Mouse (Mus musculus) bone marrow macrophage, adult 2 months (primary cell): Measurements from ENCODE around the gene Fgfr2. TPM values are rescaled to one million over a fixed set of nuclear protein-coding genes. Genes with fewer than 3 reads are reported as not detected.

ENCODE experiments used
- H3K27ac ChIP-seq: 2 replicates; pipeline ENCODE4 v1.5.1; 2012; ENCODE audit warnings: low read depth, low read length; ENCODE audit not compliant: insufficient read depth
- H3K4me1 ChIP-seq: 2 replicates; pipeline ENCODE4 v1.6.1; 2012; ENCODE audit warnings: low read length; ENCODE audit not compliant: control insufficient read depth, insufficient read depth
- H3K4me3 ChIP-seq: 2 replicates; pipeline ENCODE4 v1.5.1; 2012; ENCODE audit warnings: mild to moderate bottlenecking, low read length, moderate library complexity; ENCODE audit not compliant: insufficient read depth
- CTCF ChIP-seq: IDR thresholded peaks from 2 replicates; pipeline ENCODE4 v1.5.1; 2012; ENCODE audit warnings: low read depth, mild to moderate bottlenecking, low read length, moderate library complexity
- POLR2A ChIP-seq: IDR thresholded peaks from 2 replicates; pipeline ENCODE4 v1.6.1; 2012; ENCODE audit warnings: mild to moderate bottlenecking, low read depth, low read length, borderline replicate concordance
- polyA plus RNA-seq: library from polyadenylated mRNA; stranded (reverse); fragments of >200 nt; gene quantifications from 2 replicates; pipeline ENCODE4 v1.2.4, GENCODE M21; 2012; ENCODE audit not compliant: missing spikeins, insufficient read depth, insufficient read length

Fgfr2 gene
- polyA plus RNA-seq, 1 experiment: 0.27 TPM

DNA sequence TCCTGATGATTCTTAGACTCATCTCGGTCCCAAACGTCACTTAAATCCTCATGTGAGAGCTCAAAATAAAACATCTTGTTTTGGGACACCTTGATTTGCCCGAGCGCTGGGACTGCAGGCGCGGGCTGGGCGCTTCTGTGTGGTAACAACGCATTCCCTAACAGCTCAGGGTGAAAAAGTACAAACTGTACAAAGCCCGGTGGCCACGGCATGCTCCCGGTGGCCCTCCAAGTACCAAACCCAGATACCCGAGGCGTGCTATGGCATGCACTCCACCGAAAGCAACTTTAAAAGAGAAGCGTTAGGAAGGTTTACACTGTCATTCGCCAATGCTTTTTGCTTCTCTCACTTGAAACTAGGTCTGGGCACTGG is 2187.7 kb downstream of the Fgfr2 start:
- no peak for TF ChIP-seq POLR2A
- TF ChIP-seq CTCF: no peak
- Histone ChIP-seq H3K4me1 (peaks cover 4% of the 10 kb centered on the region), H3K4me3 (peak overlapping the region; percentile 70), H3K27ac (no peak overlapping the region)

DNA sequence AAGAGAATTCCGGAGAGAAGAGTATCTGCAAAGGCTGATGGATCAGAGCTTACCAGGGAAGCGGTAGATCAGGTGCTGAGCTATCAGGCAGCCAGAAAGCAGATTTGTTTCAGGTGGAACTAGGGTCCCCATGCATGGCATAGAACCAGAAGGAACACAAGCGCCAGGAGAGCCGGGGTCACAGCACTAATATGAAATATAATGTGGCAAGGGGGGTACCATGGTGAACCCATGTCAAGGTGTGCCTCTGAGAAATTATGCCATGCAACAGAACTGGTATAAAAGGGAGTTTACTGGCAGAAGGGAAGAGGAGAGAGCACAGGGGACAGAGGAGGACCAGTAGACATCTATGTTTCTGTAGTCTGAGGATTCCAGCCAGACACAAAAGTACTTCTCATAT is 2188.5 kb downstream of the Fgfr2 start:
- peaks cover 6% of the 10 kb centered on the region for H3K4me1 ChIP-seq
- H3K27ac ChIP-seq: no peak overlapping the region
- TF ChIP-seq POLR2A (no peak), CTCF (no peak)
- no peak overlapping the region for H3K4me3 ChIP-seq

DNA sequence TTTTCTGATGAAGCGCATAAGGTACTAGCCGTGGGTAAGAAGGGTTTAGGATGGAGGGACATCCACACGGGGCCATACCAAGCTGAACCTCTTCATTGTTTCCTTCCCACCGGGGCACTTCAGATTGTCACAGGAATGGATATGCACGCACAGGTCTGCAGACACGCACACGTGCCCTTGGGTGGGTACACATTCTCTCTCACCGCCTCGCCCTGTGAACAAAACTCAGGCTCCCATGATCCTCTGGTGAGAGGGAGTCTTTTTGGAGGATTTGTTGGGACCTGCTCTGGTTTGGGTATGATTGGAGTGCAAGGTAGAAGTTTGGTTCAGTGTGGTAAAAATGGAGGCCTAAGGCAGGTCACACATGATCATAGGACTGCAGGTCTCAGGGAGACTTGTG is 2190.2 kb downstream of the Fgfr2 start:
- TF ChIP-seq POLR2A (no peak), CTCF (no peak)
- Histone ChIP-seq H3K4me3 (no peak overlapping the region), H3K4me1 (0 out of 2 replicates have a peak, but pooled peaks cover 2% of the 10 kb centered on the region), H3K27ac (no peak overlapping the region)

DNA sequence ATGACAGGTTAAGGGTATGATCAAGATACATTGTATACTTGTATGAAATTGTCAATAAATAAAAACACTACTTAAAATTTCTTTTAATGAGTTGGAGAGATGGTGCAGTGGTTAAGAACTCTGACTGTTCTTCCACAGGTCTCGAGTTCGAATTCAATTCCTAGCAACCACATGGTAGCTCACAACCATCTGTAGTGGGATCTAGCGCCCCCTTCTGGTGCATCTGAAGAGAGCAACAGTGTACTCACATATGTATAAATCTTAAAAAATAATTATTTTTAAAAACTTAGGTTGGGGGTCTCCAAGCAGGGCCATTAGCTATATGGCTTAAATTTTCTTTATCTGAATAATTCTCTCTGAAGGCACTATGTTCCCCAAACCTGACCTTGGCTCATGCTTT is 2192.7 kb downstream of the Fgfr2 start:
- H3K4me3 ChIP-seq: no peak overlapping the region
- TF ChIP-seq CTCF: no peak
- no peak for TF ChIP-seq POLR2A
- 0 out of 2 replicates have a peak, but pooled peaks cover 2% of the 10 kb centered on the region for H3K4me1 ChIP-seq
- no peak overlapping the region for H3K27ac ChIP-seq

DNA sequence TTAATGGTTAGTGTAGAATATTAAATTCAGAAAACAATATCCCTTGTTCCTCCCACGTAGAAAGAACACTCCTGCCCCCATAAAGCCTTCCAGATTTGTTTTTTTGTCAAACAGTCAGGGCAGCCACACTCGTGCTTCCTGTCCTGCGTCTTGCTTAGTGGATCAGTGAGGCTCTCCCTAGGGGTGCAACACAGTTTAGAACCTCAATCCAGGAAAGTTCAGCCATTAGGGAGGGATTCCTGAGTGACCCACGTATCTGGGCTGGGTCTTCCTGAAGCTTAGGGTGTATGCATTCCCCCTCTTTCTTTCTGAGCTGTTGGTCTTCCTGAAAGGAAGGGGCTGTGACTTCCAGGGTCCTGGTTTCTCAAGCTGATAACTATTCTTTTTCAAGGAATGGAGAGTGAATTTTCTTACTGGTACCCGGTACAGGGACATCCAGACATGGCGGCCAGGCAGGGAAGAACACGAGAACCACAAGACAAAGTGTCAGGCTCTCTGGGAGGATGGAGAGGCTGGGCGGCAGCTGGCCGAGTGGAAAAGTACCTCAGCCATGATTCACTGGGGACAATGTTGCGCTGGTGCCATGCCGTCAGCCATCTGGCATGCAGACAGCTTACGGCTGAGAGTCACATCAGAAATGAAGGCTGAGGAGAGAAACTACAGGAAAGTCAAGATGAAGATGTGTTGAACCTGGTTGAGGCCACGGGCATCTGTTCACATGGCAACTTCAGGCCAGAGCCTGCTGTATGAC is 2200.0 kb downstream of the Fgfr2 start:
- no peak overlapping the region for H3K4me3 ChIP-seq
- no peak overlapping the region for H3K27ac ChIP-seq
- no peaks in the 10 kb centered on the region for H3K4me1 ChIP-seq
- TF ChIP-seq POLR2A: no peak
- no peak for TF ChIP-seq CTCF

DNA sequence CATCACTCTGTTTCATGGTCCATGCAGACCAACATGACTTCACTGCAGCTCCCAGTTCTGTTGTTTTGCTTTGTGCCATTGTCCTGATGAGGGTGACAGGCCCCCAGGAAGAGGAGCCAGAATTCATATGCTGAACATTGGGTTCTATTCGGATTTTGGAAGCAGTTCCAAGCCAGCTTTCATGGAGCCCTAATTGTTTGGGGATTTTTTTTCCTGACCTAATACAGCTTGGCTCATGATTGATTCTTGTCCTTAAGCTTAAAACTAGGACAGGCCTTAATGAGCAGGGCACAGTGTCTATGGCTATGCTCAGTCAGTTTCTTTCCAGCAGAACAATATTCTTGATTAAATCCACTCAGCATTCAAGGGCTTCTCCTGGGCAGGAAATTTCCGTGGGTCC is 2204.9 kb downstream of the Fgfr2 start:
- Histone ChIP-seq H3K27ac (no peak overlapping the region), H3K4me1 (no peaks in the 10 kb centered on the region), H3K4me3 (no peak overlapping the region)
- TF ChIP-seq POLR2A: no peak
- no peak for TF ChIP-seq CTCF

DNA sequence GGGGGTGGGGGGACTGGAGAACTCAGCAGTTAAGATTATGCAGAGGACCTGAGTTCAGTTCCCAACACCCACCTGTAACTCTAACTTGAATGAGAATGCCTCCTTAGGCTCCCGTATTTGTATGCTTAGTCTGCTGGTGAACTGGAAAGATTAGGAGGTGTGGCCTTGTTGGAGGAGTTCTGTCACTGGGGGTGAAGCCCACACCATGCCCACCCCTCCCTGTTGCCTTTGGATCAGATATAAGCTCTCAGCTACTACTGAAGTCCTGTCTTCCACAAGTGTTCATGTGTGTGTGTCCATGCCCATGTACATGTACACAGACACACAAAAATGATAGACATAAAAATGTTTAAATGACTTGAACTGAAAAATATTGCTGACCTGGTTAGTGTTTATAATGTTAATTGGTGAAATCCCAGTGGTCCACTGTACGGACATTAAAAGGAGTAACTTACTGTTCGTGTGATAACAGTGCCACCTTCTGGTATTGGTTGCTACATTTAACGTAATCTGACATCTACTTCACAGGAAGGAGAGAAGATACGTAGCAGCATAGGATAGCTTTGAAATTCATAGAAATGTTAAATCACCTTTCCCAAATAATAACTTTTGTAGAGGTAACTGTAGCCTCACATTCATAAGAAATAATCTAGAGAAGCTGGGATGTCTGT is 2208.3 kb downstream of the Fgfr2 start:
- no peak for TF ChIP-seq POLR2A
- no peak for TF ChIP-seq CTCF
- Histone ChIP-seq H3K27ac (no peak overlapping the region), H3K4me1 (no peaks in the 10 kb centered on the region), H3K4me3 (no peak overlapping the region)

DNA sequence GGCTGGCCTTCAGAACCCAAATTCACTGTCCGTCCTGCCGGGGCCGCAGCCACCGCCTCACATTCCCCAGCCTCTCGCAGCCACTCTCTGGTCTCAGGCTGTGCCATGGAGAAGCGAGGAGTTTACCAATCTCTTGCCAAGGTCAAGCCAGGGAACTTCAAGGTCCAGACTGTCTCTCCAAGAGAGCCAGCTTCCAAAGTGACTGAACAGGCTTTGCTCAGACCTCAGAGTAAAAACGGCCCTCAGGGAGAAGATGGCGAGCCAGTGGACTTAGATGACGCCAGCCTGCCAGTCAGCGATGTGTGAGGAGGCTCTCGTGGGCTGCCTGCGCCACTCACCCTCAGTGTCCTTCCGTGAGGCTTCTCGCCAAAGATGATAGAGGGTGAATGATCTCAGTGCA is 2212.3 kb downstream of the Fgfr2 start:
- TF ChIP-seq CTCF: no peak
- no peak for TF ChIP-seq POLR2A
- no peak overlapping the region for H3K27ac ChIP-seq
- no peaks in the 10 kb centered on the region for H3K4me1 ChIP-seq
- no peak overlapping the region for H3K4me3 ChIP-seq

DNA sequence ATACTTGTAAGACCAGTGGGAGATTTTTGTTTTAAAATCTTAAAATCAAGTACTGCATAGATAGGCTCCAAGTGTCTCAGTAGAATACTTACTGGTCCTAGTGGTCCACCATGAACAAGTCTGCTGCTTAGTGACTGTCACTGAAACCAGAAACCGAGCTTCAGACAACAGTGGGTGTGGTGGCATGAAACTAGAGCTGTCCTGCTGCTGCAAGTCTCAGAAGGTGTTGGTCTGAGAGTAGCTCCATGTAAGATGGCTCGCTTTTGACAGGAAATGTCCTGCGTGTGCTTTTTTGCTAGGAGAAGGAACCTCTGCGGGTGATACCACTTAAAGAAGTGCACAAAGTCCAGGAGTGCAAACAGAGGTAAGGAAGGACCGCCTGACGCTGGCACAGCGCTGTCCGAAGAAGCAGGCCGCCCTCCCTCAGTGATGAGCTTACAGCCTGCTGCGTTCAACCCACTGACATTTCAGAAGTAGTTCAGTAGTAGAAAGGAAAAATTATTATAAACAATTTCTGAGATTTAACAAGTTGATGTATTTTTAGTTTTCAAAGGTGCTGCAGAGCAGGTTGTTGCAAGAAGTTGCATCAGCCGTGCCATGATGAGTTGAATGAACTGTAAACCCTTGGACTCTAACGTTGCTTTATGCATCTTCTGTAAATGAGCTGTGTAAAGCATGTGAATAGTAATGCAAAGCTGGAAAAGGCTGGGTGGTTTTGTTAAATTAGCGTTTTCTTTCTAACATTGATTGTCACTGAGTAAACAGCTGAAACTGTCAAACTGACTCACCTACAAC is 2218.4 kb downstream of the Fgfr2 start:
- no peak overlapping the region for H3K27ac ChIP-seq
- no peak overlapping the region for H3K4me3 ChIP-seq
- TF ChIP-seq POLR2A (no peak), CTCF (no peak)
- H3K4me1 ChIP-seq: peaks cover 29% of the 10 kb centered on the region
